Mouse (Mus musculus) stomach, postnatal 0 days (tissue): ENCODE measurements around the gene Ispd.

Experiments
- CTCF ChIP-seq: IDR thresholded peaks from 2 replicates; pipeline ENCODE4 v1.5.1; 2016; ENCODE audit warnings: antibody characterized with exemption, low read depth, mild to moderate bottlenecking, moderate library complexity
- EP300 ChIP-seq: optimal IDR thresholded peaks from 2 replicates; pipeline ENCODE3; 2016; ENCODE audit warnings: antibody characterized with exemption

DNA sequence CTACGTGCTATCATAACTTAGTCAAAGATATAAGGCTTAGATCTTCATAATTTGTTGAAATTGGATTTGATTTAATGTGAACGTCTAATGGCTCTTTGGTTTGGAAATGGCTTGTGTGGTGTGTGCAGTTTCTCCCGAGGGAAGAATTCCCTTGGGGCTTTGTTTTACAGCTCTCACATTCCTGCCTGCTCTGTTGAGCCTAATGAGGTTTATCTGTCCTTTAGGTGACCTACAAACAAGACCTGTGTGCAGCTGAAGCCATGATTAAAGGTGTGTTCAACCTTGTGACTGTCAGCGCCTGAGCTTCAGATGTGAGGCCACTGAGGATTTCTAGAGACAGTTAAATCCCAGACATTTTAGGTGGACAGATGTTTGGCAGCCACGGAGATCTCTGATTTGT, 95.2 kb downstream of the Ispd start:
- no peak for TF ChIP-seq CTCF
- no peak for TF ChIP-seq EP300
